Mouse (Mus musculus) bone marrow, adult 2 months (tissue): Measurements from ENCODE around the gene Gpatch2l.

Experiments used
- CTCF ChIP-seq: fragments of 200-500 bp; IDR thresholded peaks from 2 replicates; pipeline ENCODE4 v1.5.1; 2011; ENCODE audit warnings: low read length, control low read depth; ENCODE audit not compliant: control insufficient read depth, insufficient read depth
- POLR2A ChIP-seq: fragments of 200-500 bp; IDR thresholded peaks from 2 replicates; pipeline ENCODE4 v1.6.1; 2011; ENCODE audit warnings: low read depth, mild to moderate bottlenecking, control low read depth, low read length, borderline replicate concordance; ENCODE audit not compliant: control insufficient read depth

GRCm38 (mm10) chr12:86309474-86309873, 67.8 kb downstream of the Gpatch2l start:
- TF ChIP-seq POLR2A (no peak), CTCF (no peak)
